Mouse (Mus musculus) heart, embryonic 11.5 days (tissue): ENCODE measurements around the gene Exosc8. TPM values are rescaled to one million over a fixed set of nuclear protein-coding genes. Genes with fewer than 3 reads are reported as not detected.
A peak's percentile ranks its signal among the peaks of the same experiment; 100 is the strongest.

Experiments used
- ATAC-seq: fragments of 200-750 bp; cut with Nextera tagmentation; replicated peaks from 2 replicates; pipeline ENCODE4 v1.8.0; 2017; ENCODE audit warnings: moderate library complexity; ENCODE audit not compliant: insufficient number of reproducible peaks, low FRiP score, low TSS enrichment
- H3K27ac ChIP-seq: fragments of 300-500 bp; sonication (generic); 2 replicates; pipeline ENCODE4 v1.5.1; 2014; ENCODE audit warnings: mild to moderate bottlenecking, low read depth, low read length
- H3K27me3 ChIP-seq: fragments of 300-500 bp; sonication (generic); 2 replicates; pipeline ENCODE4 v1.6.1; 2014; ENCODE audit warnings: mild to moderate bottlenecking, low read length, mixed read lengths; ENCODE audit not compliant: control insufficient read depth, insufficient read depth
- H3K36me3 ChIP-seq: fragments of 300-500 bp; sonication (generic); 2 replicates; pipeline ENCODE4 v1.6.1; 2014; ENCODE audit warnings: mild to moderate bottlenecking, low read length, moderate library complexity, mixed read lengths; ENCODE audit not compliant: control insufficient read depth, insufficient read depth
- H3K4me1 ChIP-seq: fragments of 300-500 bp; sonication (generic); 2 replicates; pipeline ENCODE4 v1.6.1; 2014; ENCODE audit warnings: low read length; ENCODE audit not compliant: control insufficient read depth, insufficient read depth
- H3K4me2 ChIP-seq: fragments of 300-500 bp; sonication (generic); 2 replicates; pipeline ENCODE4 v1.6.1; 2014; ENCODE audit warnings: mild to moderate bottlenecking, moderate library complexity
- H3K4me3 ChIP-seq: fragments of 300-500 bp; sonication (generic); 2 replicates; pipeline ENCODE4 v1.5.1; 2014; ENCODE audit warnings: low read depth, low read length
- H3K9ac ChIP-seq: fragments of 300-500 bp; sonication (generic); 2 replicates; pipeline ENCODE4 v1.6.1; 2014; ENCODE audit warnings: mild to moderate bottlenecking, low read depth, low read length, moderate library complexity
- H3K9me3 ChIP-seq: fragments of 300-500 bp; sonication (generic); replicated peaks from 2 replicates; pipeline ENCODE4 v1.6.1; 2016; ENCODE audit warnings: low read length; ENCODE audit not compliant: control insufficient read depth
- WGBS: fragments of 180-500 bp; shearing (Covaris S2); extraction: QIAGEN DNeasy Blood & Tissue Kit; methylation state at CpG from one replicate; pipeline ENCODE4 v1.1.7; 2014; ENCODE audit not compliant: insufficient replicate concordance; 5-methylcytosine and 5-hydroxymethylcytosine counted together
- polyA plus RNA-seq: library from polyadenylated mRNA; unstranded; fragments of >200 nt; fragmentation: Nextera tagmentation; extraction: Ambion mirVana; gene quantifications from 2 replicates; pipeline ENCODE4 v1.2.1, GENCODE M21; 2014

Gene Exosc8
- polyA plus RNA-seq, 1 experiment from 2014 or later: 110 TPM

DNA sequence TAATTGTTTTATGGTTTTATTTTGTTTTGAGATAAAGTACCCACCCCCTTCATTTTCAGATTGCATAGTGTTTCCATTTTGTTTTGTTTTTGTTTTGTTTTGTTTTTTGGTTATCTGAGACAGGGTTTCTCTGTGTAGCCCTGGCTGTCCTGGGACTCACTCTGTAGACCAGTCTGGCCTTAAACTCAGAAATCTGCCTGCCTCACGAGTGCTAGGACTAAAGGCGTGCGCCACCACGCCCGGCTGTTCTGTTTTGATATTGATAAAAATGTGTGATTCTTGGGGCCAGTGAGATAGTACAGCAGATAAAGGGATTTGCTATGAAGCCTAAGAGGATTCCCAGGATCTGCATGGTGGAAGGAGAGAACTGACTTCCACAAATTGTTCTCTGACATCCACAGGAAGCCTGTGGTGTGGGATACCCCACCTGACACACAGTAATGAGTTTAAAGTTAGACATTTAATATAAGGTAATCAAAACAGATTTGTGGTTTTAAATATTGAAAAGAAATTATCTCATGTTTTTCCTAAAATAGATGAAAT is 35.4 kb downstream of the Exosc8 start:
- ATAC-seq: no peak
- Histone ChIP-seq H3K4me1 (no peaks in the 10 kb centered on the region), H3K27me3 (no peaks in the 10 kb centered on the region), H3K9ac (no peak overlapping the region), H3K9me3 (no peaks in the 10 kb centered on the region), H3K36me3 (peaks cover 27% of the 10 kb centered on the region), H3K4me2 (no peak overlapping the region), H3K4me3 (no peak overlapping the region), H3K27ac (no peak overlapping the region)
- 40% methylated on average over 5 of the region's 5 CpGs for WGBS

DNA sequence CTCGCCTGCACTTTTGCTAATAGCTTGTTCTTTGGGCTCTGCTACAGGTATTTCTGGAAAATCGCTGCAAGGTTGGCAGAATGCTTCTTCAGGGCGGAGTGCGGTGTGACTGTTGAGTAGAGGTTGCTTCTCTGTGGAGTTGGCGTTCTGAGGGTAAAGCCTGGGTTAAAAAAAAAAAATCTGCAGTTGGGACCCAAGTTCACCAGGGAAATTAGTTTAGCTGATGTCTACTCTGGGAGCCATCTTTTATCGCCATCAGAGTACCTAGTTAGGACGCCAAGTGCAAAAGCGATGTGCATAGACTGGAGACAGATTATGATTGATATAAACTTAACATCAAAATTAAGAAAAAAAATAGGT is 42.2 kb downstream of the Exosc8 start:
- no peaks in the 10 kb centered on the region for H3K27me3 ChIP-seq
- H3K36me3 ChIP-seq: peaks cover 4% of the 10 kb centered on the region; the same call in 1 of the 2 replicates
- no peak for ATAC-seq
- peak overlapping the region; percentile 69 for H3K4me3 ChIP-seq
- H3K4me2 ChIP-seq: peak overlapping the region; percentile 67
- H3K27ac ChIP-seq: peak overlapping the region; percentile 89
- peak overlapping the region; percentile 82 for H3K9ac ChIP-seq
- no peaks in the 10 kb centered on the region for H3K9me3 ChIP-seq
- WGBS: 0% methylated on average over 8 of the region's 8 CpGs
- H3K4me1 ChIP-seq: peaks cover 5% of the 10 kb centered on the region

DNA sequence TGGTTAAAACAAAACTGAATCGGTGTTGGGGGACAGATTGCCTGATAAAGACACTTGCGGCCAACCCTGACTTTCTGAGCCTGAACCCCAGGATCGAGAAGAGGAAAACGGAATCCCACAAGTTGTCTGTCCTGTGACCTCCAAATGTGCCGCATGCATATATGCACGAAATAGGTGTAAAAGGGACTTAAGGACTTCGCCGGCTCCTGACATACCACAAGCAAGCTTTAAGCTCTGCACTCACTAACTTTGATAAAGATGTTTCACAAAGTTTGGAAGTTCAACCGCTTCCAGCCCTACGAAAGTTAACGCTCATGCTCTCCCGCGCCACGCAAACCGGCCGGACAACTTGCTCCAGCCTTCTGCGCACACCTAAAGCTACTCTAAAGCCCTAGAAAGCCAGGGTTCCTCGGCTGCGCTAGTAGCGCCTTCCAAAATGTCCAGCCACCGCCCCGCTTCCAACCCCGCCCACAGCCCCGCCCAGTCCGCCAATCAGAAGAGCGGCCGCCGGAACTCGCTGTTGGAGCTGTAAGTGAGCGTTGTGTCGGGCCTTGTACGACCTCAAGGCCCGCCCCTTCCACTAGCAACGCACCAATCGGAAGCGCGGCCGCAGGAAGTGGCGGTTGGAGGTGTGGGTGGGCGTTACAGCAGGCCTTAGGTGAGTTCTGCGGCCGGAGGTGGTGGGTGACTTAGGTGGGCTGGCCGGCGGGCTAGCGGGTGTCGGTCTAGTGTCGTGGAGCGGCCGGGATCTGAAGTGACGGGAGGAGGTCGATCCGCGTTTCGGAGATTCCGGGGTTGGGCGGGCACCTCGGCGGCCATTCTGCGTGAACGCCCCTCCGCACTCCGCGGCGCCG is 42.8 kb downstream of the Exosc8 start, which contains the start of gene Supt20:
TSS of gene Supt20 (plus strand) at position 606 of the 854 bp plus-strand sequence.
- peaks cover 5% of the 10 kb centered on the region for H3K4me1 ChIP-seq
- H3K4me2 ChIP-seq: peak within 1 kb of the TSS; percentile 87
- H3K36me3 ChIP-seq: peaks cover 4% of the 10 kb centered on the region; the same call in 1 of the 2 replicates
- 1% methylated on average over 65 of the region's 65 CpGs for WGBS
- peak; percentile 99 for ATAC-seq
- H3K27me3 ChIP-seq: no peaks in the 10 kb centered on the region
- H3K4me3 ChIP-seq: peak within 1 kb of the TSS; percentile 69
- H3K9me3 ChIP-seq: no peaks in the 10 kb centered on the region
- peak within 1 kb of the TSS; percentile 82 for H3K9ac ChIP-seq
- H3K27ac ChIP-seq: peak within 1 kb of the TSS; percentile 89

DNA sequence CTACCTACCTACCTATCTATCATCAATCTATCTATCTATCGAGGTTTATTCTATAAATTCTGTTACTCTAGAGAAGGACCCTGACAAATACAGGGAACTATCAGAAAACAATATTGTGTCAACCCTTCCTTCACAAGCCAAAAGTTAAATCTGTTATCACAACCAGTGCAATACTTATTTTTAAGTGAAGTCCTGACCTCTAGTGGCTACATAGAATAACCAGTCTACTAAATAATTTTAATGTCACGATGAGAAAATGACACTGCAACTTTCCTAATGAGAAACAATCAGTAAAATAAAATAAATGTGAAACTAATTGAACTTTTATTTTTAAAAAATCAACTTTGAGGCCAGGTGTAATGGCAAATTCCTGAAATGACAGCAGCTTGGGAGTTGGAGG is 46.1 kb downstream of the Exosc8 start:
- no peak overlapping the region for H3K9ac ChIP-seq

DNA sequence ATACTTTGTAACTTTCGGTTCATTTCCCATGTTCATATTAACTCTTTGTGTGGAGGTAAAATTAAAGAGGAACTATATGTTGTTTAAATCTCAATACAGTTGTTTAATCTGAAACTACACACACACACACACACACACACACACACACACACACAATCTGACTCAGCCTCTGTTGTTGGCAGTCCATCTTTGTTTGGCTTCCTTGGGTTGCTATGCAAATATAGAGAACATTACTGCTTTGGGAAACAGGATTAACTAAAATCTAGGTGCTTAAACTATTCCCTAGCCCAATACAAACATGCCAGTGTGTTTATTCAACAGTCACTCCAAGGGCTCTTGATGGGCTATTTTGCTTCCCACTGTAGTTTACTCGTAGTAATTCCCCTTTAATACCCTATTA is 47.9 kb downstream of the Exosc8 start:
- whole genome bisulfite sequencing: 70% methylated on average over 2 of the region's 2 CpGs
- ATAC-seq: no peak
- Histone ChIP-seq H3K4me2 (no peak overlapping the region), H3K9me3 (no peaks in the 10 kb centered on the region), H3K4me3 (no peak overlapping the region), H3K36me3 (no peaks in the 10 kb centered on the region), H3K27me3 (no peaks in the 10 kb centered on the region), H3K27ac (no peak overlapping the region), H3K9ac (no peak overlapping the region), H3K4me1 (no peaks in the 10 kb centered on the region; the same call in 1 of the 2 replicates)

More for the DNA sequence above, 46.1 kb downstream of the Exosc8 start:
- Histone ChIP-seq H3K4me3 (no peak overlapping the region), H3K27me3 (no peaks in the 10 kb centered on the region), H3K9me3 (no peaks in the 10 kb centered on the region), H3K4me1 (no peaks in the 10 kb centered on the region; the same call in 1 of the 2 replicates), H3K27ac (no peak overlapping the region), H3K36me3 (no peaks in the 10 kb centered on the region), H3K4me2 (no peak overlapping the region)
- WGBS: 38% methylated on average over 2 of the region's 2 CpGs
- no peak for ATAC-seq

DNA sequence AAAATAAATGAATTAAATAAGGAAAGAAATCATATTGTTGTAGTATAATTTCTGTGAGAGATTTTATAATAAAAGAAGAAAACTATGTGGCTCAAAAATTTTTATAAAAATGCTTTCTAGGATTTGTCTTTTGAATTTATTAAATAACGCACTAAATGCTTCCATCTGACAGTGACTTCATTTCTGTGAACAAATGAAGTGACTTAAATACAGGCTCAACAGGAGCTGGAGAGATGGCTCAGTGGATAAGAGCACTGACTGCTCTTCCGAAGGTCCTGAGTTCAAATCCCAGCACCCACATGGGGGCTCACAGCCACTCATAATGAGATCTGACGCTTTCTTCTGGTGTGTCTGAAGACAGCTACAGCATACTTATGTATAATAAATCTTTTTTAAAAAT is 50.0 kb downstream of the Exosc8 start:
- WGBS: 86% methylated on average over 3 of the region's 3 CpGs
- Histone ChIP-seq H3K4me3 (no peak overlapping the region), H3K36me3 (no peaks in the 10 kb centered on the region), H3K27ac (no peak overlapping the region), H3K27me3 (no peaks in the 10 kb centered on the region), H3K9me3 (no peaks in the 10 kb centered on the region), H3K4me2 (no peak overlapping the region), H3K4me1 (no peaks in the 10 kb centered on the region), H3K9ac (no peak overlapping the region)
- ATAC-seq: no peak

DNA sequence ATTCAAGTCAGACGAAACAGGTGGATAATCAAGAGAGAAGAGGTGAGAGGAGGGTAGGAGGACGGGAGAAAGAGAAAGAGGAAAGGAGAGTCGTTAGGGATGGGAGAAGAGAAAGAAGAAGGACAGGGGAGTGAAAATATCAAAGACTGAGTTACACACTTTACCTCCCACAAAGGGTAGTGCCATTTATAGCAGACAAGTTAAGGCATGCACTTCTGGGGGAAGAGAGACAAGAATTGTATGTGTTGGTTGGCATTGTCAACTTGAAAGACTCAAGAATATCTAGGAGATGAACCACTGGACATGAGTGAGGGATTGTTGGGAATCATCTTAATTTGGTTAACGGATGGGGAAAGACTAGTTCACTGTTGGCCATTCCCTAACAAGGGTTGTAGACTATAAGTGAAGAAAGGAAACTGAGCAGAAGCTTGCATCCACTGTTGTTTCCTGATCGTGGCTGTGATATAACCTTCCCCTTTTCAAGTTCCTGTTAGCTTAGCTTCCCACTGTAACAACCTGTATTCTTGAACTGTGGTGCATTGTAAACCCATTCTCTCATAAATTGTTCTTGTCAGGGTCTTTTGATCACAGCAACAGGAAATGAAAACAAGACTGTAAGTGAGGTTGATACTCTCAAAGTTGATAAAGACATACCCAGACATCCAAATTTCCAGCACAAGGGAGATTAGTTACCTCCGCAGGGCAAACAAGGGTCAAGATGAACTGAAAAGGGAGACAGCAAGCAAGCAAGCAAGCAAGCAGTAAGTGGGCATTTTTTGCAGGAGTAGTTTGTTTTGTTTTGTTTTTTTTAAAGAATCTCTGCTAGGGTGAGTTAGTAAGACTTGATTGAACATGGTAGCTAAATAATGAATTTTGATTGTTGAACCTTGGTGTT is 53.6 kb downstream of the Exosc8 start:
- Histone ChIP-seq H3K9ac (no peak overlapping the region), H3K4me1 (no peaks in the 10 kb centered on the region), H3K4me3 (no peak overlapping the region), H3K27me3 (no peaks in the 10 kb centered on the region), H3K9me3 (no peaks in the 10 kb centered on the region), H3K36me3 (no peaks in the 10 kb centered on the region), H3K27ac (no peak overlapping the region), H3K4me2 (no peak overlapping the region)
- 61% methylated on average over 6 of the region's 6 CpGs for WGBS
- ATAC-seq: no peak
